Mouse (Mus musculus) liver, embryonic 13.5 days (tissue): Measurements from ENCODE around the gene Csad. TPM values are rescaled to one million over a fixed set of nuclear protein-coding genes. Genes with fewer than 3 reads are reported as not detected.

Experiments used
- ATAC-seq: fragments of 200-750 bp; cut with Nextera tagmentation; 2 replicates; pipeline ENCODE4 v1.8.0; 2017; ENCODE audit warnings: low read depth, mild to moderate bottlenecking, moderate number of reproducible peaks, moderate library complexity
- DNase-seq: peaks from one replicate; pipeline ENCODE4 v3.0.0; 2022
- H3K27ac ChIP-seq: fragments of 300-500 bp; sonication (generic); 2 replicates; pipeline ENCODE4 v1.5.1; 2015; ENCODE audit warnings: moderate library complexity, mild to moderate bottlenecking, inconsistent platforms
- H3K27me3 ChIP-seq: fragments of 300-500 bp; sonication (generic); 2 replicates; pipeline ENCODE4 v1.6.1; 2015; ENCODE audit warnings: mild to moderate bottlenecking, inconsistent platforms
- H3K36me3 ChIP-seq: fragments of 300-500 bp; sonication (generic); 2 replicates; pipeline ENCODE4 v1.6.1; 2015; ENCODE audit warnings: mild to moderate bottlenecking, inconsistent platforms
- H3K4me1 ChIP-seq: fragments of 300-500 bp; sonication (generic); replicated peaks from 2 replicates; pipeline ENCODE4 v1.6.1; 2015; ENCODE audit warnings: inconsistent platforms
- H3K4me2 ChIP-seq: fragments of 300-500 bp; sonication (generic); 2 replicates; pipeline ENCODE4 v1.6.1; 2015; ENCODE audit warnings: inconsistent platforms, mild to moderate bottlenecking, moderate library complexity
- H3K4me3 ChIP-seq: fragments of 300-500 bp; sonication (generic); replicated peaks from 2 replicates; pipeline ENCODE4 v1.5.1; 2015; ENCODE audit warnings: mild to moderate bottlenecking, inconsistent platforms
- H3K9ac ChIP-seq: fragments of 300-500 bp; sonication (generic); 2 replicates; pipeline ENCODE4 v1.6.1; 2015; ENCODE audit warnings: mild to moderate bottlenecking, inconsistent platforms
- H3K9me3 ChIP-seq: fragments of 300-500 bp; sonication (generic); replicated peaks from 2 replicates; pipeline ENCODE4 v1.6.1; 2016; ENCODE audit warnings: inconsistent platforms
- WGBS: fragments of 180-500 bp; shearing (Covaris S2); methylation state at CpG from one replicate; pipeline ENCODE4 v1.1.7; 2015; ENCODE audit not compliant: insufficient replicate concordance; 5-methylcytosine and 5-hydroxymethylcytosine counted together
- polyA plus RNA-seq: library from polyadenylated mRNA; unstranded; fragments of >200 nt; fragmentation: Nextera tagmentation; extraction: Ambion mirVana; gene quantifications from 2 replicates; pipeline ENCODE4 v1.2.1, GENCODE M21; 2015

Gene Csad
- polyA plus RNA-seq: 20.8 and 22.0 TPM in 2 replicates

- ATAC-seq (no peak), DNase-seq (no peak)
- peak within 1 kb of the TSS; percentile 92 for H3K9ac ChIP-seq
- H3K27me3 ChIP-seq: no peaks in the 10 kb centered on the region
- 81% methylated on average over 19 of the region's 19 CpGs for WGBS
- peak within 1 kb of the TSS; percentile 90 for H3K4me3 ChIP-seq
- H3K4me2 ChIP-seq: peak within 1 kb of the TSS; percentile 89
- peaks cover 51% of the 10 kb centered on the region for H3K36me3 ChIP-seq
- H3K4me1 ChIP-seq: peaks cover 48% of the 10 kb centered on the region
- peak within 1 kb of the TSS; percentile 96 for H3K27ac ChIP-seq
- H3K9me3 ChIP-seq: no peaks in the 10 kb centered on the region
Observed at GRCm38 (mm10) chr15:102204674-102205505, at the start of gene Csad. Gene Csad (minus strand): TSS chr15:102204724.

- H3K4me3 ChIP-seq: no peak overlapping the region
- H3K9ac ChIP-seq: no peak overlapping the region
- DNase-seq: no peak
- 59% methylated on average over 5 of the region's 5 CpGs for WGBS
- H3K36me3 ChIP-seq: no peaks in the 10 kb centered on the region
- no peak overlapping the region for H3K27ac ChIP-seq
- no peak overlapping the region for H3K4me2 ChIP-seq
- H3K9me3 ChIP-seq: no peaks in the 10 kb centered on the region
- peaks cover 37% of the 10 kb centered on the region for H3K4me1 ChIP-seq
- peaks cover 97% of the 10 kb centered on the region for H3K27me3 ChIP-seq
- ATAC-seq: no peak
Observed at GRCm38 (mm10) chr15:102250521-102250920, 46.0 kb upstream of the Csad start.

- peaks cover 42% of the 10 kb centered on the region for H3K4me1 ChIP-seq
Observed at GRCm38 (mm10) chr15:102249967-102250366, 45.4 kb upstream of the Csad start.

GRCm38 (mm10) chr15:102249251-102249691, 44.7 kb upstream of the Csad start:
- DNase-seq (no peak), ATAC-seq (no peak)
- Histone ChIP-seq H3K9me3 (no peaks in the 10 kb centered on the region), H3K9ac (no peak overlapping the region), H3K4me2 (0 out of 2 replicates have a peak overlapping the region, but pooled peaks have one; percentile 17), H3K36me3 (no peaks in the 10 kb centered on the region), H3K27me3 (peaks cover 98% of the 10 kb centered on the region), H3K27ac (no peak overlapping the region), H3K4me1 (peaks cover 47% of the 10 kb centered on the region), H3K4me3 (no peak overlapping the region)
- WGBS: 5% methylated on average over 13 of the region's 13 CpGs

More at GRCm38 (mm10) chr15:102249967-102250366, 45.4 kb upstream of the Csad start:
- no peak overlapping the region for H3K9ac ChIP-seq
- peaks cover 97% of the 10 kb centered on the region for H3K27me3 ChIP-seq
- H3K27ac ChIP-seq: no peak overlapping the region
- H3K4me2 ChIP-seq: no peak overlapping the region
- no peak overlapping the region for H3K4me3 ChIP-seq
- no peaks in the 10 kb centered on the region for H3K36me3 ChIP-seq
- 54% methylated on average over 9 of the region's 9 CpGs for WGBS
- H3K9me3 ChIP-seq: no peaks in the 10 kb centered on the region
- no peak for ATAC-seq
- no peak for DNase-seq

- Histone ChIP-seq H3K27ac (no peak overlapping the region), H3K4me3 (no peak overlapping the region), H3K9me3 (no peaks in the 10 kb centered on the region), H3K36me3 (no peaks in the 10 kb centered on the region), H3K4me2 (no peak overlapping the region), H3K9ac (no peak overlapping the region), H3K4me1 (peaks cover 52% of the 10 kb centered on the region), H3K27me3 (peaks cover 98% of the 10 kb centered on the region)
- no peak for DNase-seq
- 15% methylated on average over 3 of the region's 3 CpGs for WGBS
- ATAC-seq: no peak
Observed at GRCm38 (mm10) chr15:102248812-102249191, 44.3 kb upstream of the Csad start.

- Histone ChIP-seq H3K36me3 (no peaks in the 10 kb centered on the region), H3K9ac (peak overlapping the region; percentile 52), H3K4me1 (peaks cover 54% of the 10 kb centered on the region), H3K4me2 (peak overlapping the region; percentile 75), H3K27ac (peak overlapping the region; percentile 76), H3K27me3 (peaks cover 98% of the 10 kb centered on the region), H3K9me3 (no peaks in the 10 kb centered on the region), H3K4me3 (peak overlapping the region; percentile 58)
- WGBS: 14% methylated on average over 8 of the region's 8 CpGs
- DNase-seq: no peak
- ATAC-seq: no peak
Observed at GRCm38 (mm10) chr15:102248131-102248811, 43.7 kb upstream of the Csad start.

- DNase-seq (no peak), ATAC-seq (peak; percentile 34)
- peak overlapping the region; percentile 76 for H3K27ac ChIP-seq
- no peaks in the 10 kb centered on the region for H3K36me3 ChIP-seq
- peak overlapping the region; percentile 52 for H3K9ac ChIP-seq
- no peaks in the 10 kb centered on the region for H3K9me3 ChIP-seq
- H3K4me2 ChIP-seq: peak overlapping the region; percentile 75
- H3K27me3 ChIP-seq: peaks cover 100% of the 10 kb centered on the region
- H3K4me3 ChIP-seq: peak overlapping the region; percentile 58
- peaks cover 61% of the 10 kb centered on the region for H3K4me1 ChIP-seq
- WGBS: 1% methylated on average over 62 of the region's 65 CpGs
Observed at GRCm38 (mm10) chr15:102247252-102248130, 43.0 kb upstream of the Csad start.

- H3K4me1 ChIP-seq: peaks cover 64% of the 10 kb centered on the region
- under 1% methylated on average over 35 of the region's 35 CpGs for WGBS
- no peaks in the 10 kb centered on the region for H3K36me3 ChIP-seq
- peaks cover 100% of the 10 kb centered on the region for H3K27me3 ChIP-seq
- H3K4me2 ChIP-seq: peak overlapping the region; percentile 75
- H3K9me3 ChIP-seq: no peaks in the 10 kb centered on the region
- ATAC-seq: peak; percentile 34
- peak; percentile 35 for DNase-seq
- H3K27ac ChIP-seq: peak overlapping the region; percentile 76
- peak overlapping the region; percentile 41; the same call in 1 of the 2 replicates for H3K9ac ChIP-seq
- H3K4me3 ChIP-seq: peak overlapping the region; percentile 58
Observed at GRCm38 (mm10) chr15:102246866-102247251, 42.3 kb upstream of the Csad start.

GRCm38 (mm10) chr15:102245891-102246741, 41.6 kb upstream of the Csad start:
- H3K4me3 ChIP-seq: peak overlapping the region; percentile 58
- H3K27me3 ChIP-seq: peaks cover 100% of the 10 kb centered on the region
- H3K36me3 ChIP-seq: no peaks in the 10 kb centered on the region
- ATAC-seq: peak; percentile 44
- H3K27ac ChIP-seq: peak overlapping the region; percentile 76
- H3K4me1 ChIP-seq: peaks cover 64% of the 10 kb centered on the region
- H3K9me3 ChIP-seq: no peaks in the 10 kb centered on the region
- H3K4me2 ChIP-seq: peak overlapping the region; percentile 75
- WGBS: under 1% methylated on average over 40 of the region's 44 CpGs
- peak overlapping the region; percentile 60 for H3K9ac ChIP-seq
- peak; percentile 24 for DNase-seq

GRCm38 (mm10) chr15:102245461-102245881, 40.9 kb upstream of the Csad start:
- H3K9me3 ChIP-seq: no peaks in the 10 kb centered on the region
- DNase-seq: no peak
- peak overlapping the region; percentile 58 for H3K4me3 ChIP-seq
- no peak for ATAC-seq
- H3K27me3 ChIP-seq: peaks cover 100% of the 10 kb centered on the region
- no peaks in the 10 kb centered on the region for H3K36me3 ChIP-seq
- WGBS: 19% methylated on average over 14 of the region's 14 CpGs
- no peak overlapping the region; the same call in 1 of the 2 replicates for H3K27ac ChIP-seq
- H3K4me2 ChIP-seq: peak overlapping the region; percentile 75
- peak overlapping the region; percentile 60 for H3K9ac ChIP-seq
- peaks cover 64% of the 10 kb centered on the region for H3K4me1 ChIP-seq
